Mouse (Mus musculus) kidney, adult 8-10 months (tissue): ENCODE measurements at regions not wholly inside any gene's neighbourhood (a gene's known extent, or its start where the extent isn't known, plus 50 kb on each side); places are given as distances from the start of the nearest gene placed in this dataset.

Experiments used
- DNase-seq, 2 experiments: peaks; one replicate each; pipeline ENCODE4 v3.0.0; 2022

GRCm38 (mm10) chr3:35242349-35242748 is 511.6 kb upstream of the Atp11b start:
- no peak for DNase-seq

- DNase-seq = no peak
These were observed 510.9 kb upstream of the Atp11b start for GRCm38 (mm10) chr3:35242871-35243529.

GRCm38 (mm10) chr3:35245003-35245402 is 508.9 kb upstream of the Atp11b start:
- no peak for DNase-seq

- DNase-seq = no peak
These were observed 507.8 kb upstream of the Atp11b start for GRCm38 (mm10) chr3:35245946-35246665.

GRCm38 (mm10) chr3:35249160-35249559 is 504.7 kb upstream of the Atp11b start:
- DNase-seq = no peak

- no peak for DNase-seq
These were observed 503.7 kb upstream of the Atp11b start for GRCm38 (mm10) chr3:35250092-35250749.

GRCm38 (mm10) chr3:35253861-35254260 is 500.0 kb upstream of the Atp11b start:
- DNase-seq = no peak

GRCm38 (mm10) chr3:35260936-35261335 is 493.0 kb upstream of the Atp11b start:
- DNase-seq = no peak

GRCm38 (mm10) chr3:35268949-35269348 is 485.0 kb upstream of the Atp11b start:
- no peak for DNase-seq

GRCm38 (mm10) chr3:35269977-35270880 is 483.7 kb upstream of the Atp11b start:
- DNase-seq = no peak

GRCm38 (mm10) chr3:35273546-35273945 is 480.4 kb upstream of the Atp11b start:
- no peak for DNase-seq

GRCm38 (mm10) chr3:35280981-35281380 is 472.9 kb upstream of the Atp11b start:
- DNase-seq = no peak

- no peak for DNase-seq
These were observed 471.8 kb upstream of the Atp11b start for GRCm38 (mm10) chr3:35282106-35282505.

GRCm38 (mm10) chr3:35294771-35295170 is 459.1 kb upstream of the Atp11b start:
- DNase-seq = no peak

GRCm38 (mm10) chr3:35295746-35296145 is 458.2 kb upstream of the Atp11b start:
- no peak for DNase-seq

GRCm38 (mm10) chr3:35299036-35299435 is 454.9 kb upstream of the Atp11b start:
- DNase-seq = no peak

- no peak for DNase-seq
These were observed 447.9 kb upstream of the Atp11b start for GRCm38 (mm10) chr3:35306013-35306412.

GRCm38 (mm10) chr3:35314177-35314576 is 439.7 kb upstream of the Atp11b start:
- no peak for DNase-seq

- DNase-seq = no peak
These were observed 438.7 kb upstream of the Atp11b start for GRCm38 (mm10) chr3:35315162-35315561.

GRCm38 (mm10) chr3:35318348-35318747 is 435.6 kb upstream of the Atp11b start:
- no peak for DNase-seq

GRCm38 (mm10) chr3:35320844-35321393 is 433.0 kb upstream of the Atp11b start:
- DNase-seq = no peak

- no peak for DNase-seq
These were observed 431.9 kb upstream of the Atp11b start for GRCm38 (mm10) chr3:35321991-35322390.

- DNase-seq = no peak
These were observed 431.0 kb upstream of the Atp11b start for GRCm38 (mm10) chr3:35322899-35323298.
